Mouse (Mus musculus) hindbrain, postnatal 0 days (tissue): ENCODE results near the gene Nectin1. TPM values are rescaled to one million over a fixed set of nuclear protein-coding genes. Genes with fewer than 3 reads are reported as not detected.

Experiments used
- ATAC-seq: fragments of 200-750 bp; cut with Nextera tagmentation; 2 replicates; pipeline ENCODE4 v1.8.0; 2017; ENCODE audit warnings: mild to moderate bottlenecking, moderate TSS enrichment, moderate library complexity
- DNase-seq: peaks from one replicate; pipeline ENCODE4 v3.0.0-alpha.2; 2015; ENCODE audit warnings: low spot score
- H3K27ac ChIP-seq: fragments of 300-500 bp; sonication (generic); 2 replicates; pipeline ENCODE4 v1.5.1; 2014; ENCODE audit warnings: mild to moderate bottlenecking
- H3K27me3 ChIP-seq: fragments of 300-500 bp; sonication (generic); 2 replicates; pipeline ENCODE4 v1.6.1; 2014; ENCODE audit warnings: low read length, mixed read lengths; ENCODE audit not compliant: insufficient read depth
- H3K36me3 ChIP-seq: fragments of 300-500 bp; sonication (generic); 2 replicates; pipeline ENCODE4 v1.6.1; 2014; ENCODE audit warnings: low read length, mixed read lengths; ENCODE audit not compliant: insufficient read depth
- H3K4me1 ChIP-seq: fragments of 300-500 bp; sonication (generic); 2 replicates; pipeline ENCODE4 v1.6.1; 2014; ENCODE audit warnings: antibody characterized with exemption, low read length, mixed read lengths; ENCODE audit not compliant: insufficient read depth
- H3K4me2 ChIP-seq: fragments of 300-500 bp; sonication (generic); 2 replicates; pipeline ENCODE4 v1.6.1; 2014; ENCODE audit warnings: low read depth, mild to moderate bottlenecking, low read length, moderate library complexity, mixed read lengths
- H3K4me3 ChIP-seq: fragments of 300-500 bp; sonication (generic); 2 replicates; pipeline ENCODE4 v1.5.1; 2014; ENCODE audit warnings: low read length
- H3K9ac ChIP-seq: fragments of 300-500 bp; sonication (generic); replicated peaks from 2 replicates; pipeline ENCODE4 v1.6.1; 2014; ENCODE audit warnings: mild to moderate bottlenecking, low read length, moderate library complexity, mixed read lengths
- H3K9me3 ChIP-seq: fragments of 300-500 bp; sonication (generic); 2 replicates; pipeline ENCODE4 v1.6.1; 2016; ENCODE audit warnings: low read length, mixed read lengths
- CTCF ChIP-seq: IDR thresholded peaks from 2 replicates; pipeline ENCODE4 v1.5.1; 2016; ENCODE audit warnings: antibody characterized with exemption, control low read depth, low read depth
- WGBS: fragments of 180-500 bp; shearing (Covaris S2); extraction: QIAGEN DNeasy Blood & Tissue Kit; methylation state at CpG from one replicate; pipeline ENCODE4 v1.1.7; 2014; 5-methylcytosine and 5-hydroxymethylcytosine counted together
- polyA plus RNA-seq: library from polyadenylated mRNA; unstranded; fragments of >200 nt; fragmentation: Nextera tagmentation; extraction: Ambion mirVana; gene quantifications from 2 replicates; pipeline ENCODE4 v1.2.1, GENCODE M21; 2015
- total RNA-seq: library from RNA; depleted of rRNA; stranded (reverse); fragments of >200 nt; gene quantifications from 2 replicates; pipeline ENCODE4 v1.2.3, GENCODE M21; 2014

Gene Nectin1
- total and polyA plus RNA-seq, 2 experiments from 2014 or later, result 17.1 to 72.8 TPM

DNA sequence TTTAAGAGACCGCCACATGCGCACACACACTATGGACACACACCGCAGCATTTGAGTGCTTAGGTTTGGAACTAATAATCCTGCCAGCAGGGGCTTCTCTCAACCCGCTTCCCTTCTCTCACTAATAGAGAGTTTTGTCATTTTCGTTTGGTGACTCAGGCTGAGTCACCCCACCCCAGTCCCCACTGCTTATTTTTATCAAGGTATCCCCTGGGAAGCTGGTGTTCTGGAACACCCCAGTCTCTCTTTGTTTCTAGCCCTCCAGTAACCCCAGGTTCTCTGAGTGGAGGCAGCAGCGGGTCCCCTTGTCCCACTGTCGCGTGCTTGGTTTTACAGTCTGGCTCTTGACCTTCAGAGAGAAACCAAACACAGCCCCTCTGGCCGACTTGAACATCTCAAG, 48.9 kb downstream of the Nectin1 start:
- 86% methylated on average over 9 of the region's 9 CpGs for WGBS
- H3K27me3 ChIP-seq, result no peaks in the 10 kb centered on the region
- no peak overlapping the region for H3K4me3 ChIP-seq
- H3K4me1 ChIP-seq, result no peaks in the 10 kb centered on the region
- H3K4me2 ChIP-seq, result no peak overlapping the region
- TF ChIP-seq CTCF, result no peak
- H3K9ac ChIP-seq, result no peak overlapping the region
- H3K27ac ChIP-seq, result no peak overlapping the region
- no peaks in the 10 kb centered on the region for H3K9me3 ChIP-seq
- DNase-seq (no peak), ATAC-seq (no peak)
- peaks cover 23% of the 10 kb centered on the region for H3K36me3 ChIP-seq

DNA sequence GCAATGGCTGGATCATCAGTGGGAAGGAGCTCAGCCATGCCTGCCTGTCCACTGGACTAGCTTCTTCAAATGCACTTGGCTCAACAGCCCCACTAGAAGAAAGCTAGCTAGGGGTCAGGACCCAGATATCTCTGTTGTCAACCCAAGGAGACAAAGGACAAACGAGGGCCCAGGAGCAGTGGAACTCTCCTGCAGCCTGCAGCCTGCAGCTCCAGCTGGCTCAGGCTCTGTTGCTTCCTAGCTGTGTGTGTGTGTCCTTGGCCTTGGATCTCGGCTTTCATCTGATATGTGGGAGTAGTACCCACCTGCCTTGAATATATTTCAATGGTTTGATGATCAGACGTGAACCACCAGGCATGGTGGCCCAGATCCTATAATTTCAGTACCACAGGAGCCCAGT, 49.6 kb downstream of the Nectin1 start:
- no peak overlapping the region for H3K4me3 ChIP-seq
- ATAC-seq (no peak), DNase-seq (no peak)
- H3K4me2 ChIP-seq, result no peak overlapping the region
- no peak for TF ChIP-seq CTCF
- no peak overlapping the region for H3K9ac ChIP-seq
- no peaks in the 10 kb centered on the region for H3K27me3 ChIP-seq
- H3K9me3 ChIP-seq, result no peaks in the 10 kb centered on the region
- no peak overlapping the region for H3K27ac ChIP-seq
- no peaks in the 10 kb centered on the region for H3K4me1 ChIP-seq
- 83% methylated on average over 3 of the region's 3 CpGs for WGBS
- H3K36me3 ChIP-seq, result peaks cover 23% of the 10 kb centered on the region

DNA sequence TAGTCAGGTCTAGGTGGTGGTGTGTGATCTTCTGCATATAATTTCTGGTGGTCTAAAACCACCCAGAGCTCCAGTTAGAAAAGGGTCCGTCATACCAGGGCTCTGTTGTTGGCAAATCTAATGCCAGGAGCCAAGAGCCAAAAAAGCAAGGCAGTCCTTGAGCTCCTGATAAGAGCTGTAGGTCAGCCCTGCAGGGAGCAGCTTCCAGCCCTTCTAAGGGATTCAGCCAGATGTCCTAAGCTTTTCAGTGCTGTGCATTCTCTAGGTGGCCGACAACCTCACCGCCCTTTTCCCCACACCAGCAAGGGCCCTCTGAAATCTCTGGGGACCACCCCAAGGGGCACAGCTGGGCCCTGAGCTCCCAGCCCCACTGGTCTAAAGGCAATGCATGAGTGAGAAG, 52.2 kb downstream of the Nectin1 start:
- H3K4me3 ChIP-seq, result no peak overlapping the region

GRCm38 (mm10) chr9:43796841-43797740, 53.3 kb downstream of the Nectin1 start:
- Histone ChIP-seq H3K9ac (no peak overlapping the region), H3K4me2 (no peak overlapping the region), H3K9me3 (no peaks in the 10 kb centered on the region), H3K27me3 (no peaks in the 10 kb centered on the region), H3K4me3 (no peak overlapping the region), H3K4me1 (no peaks in the 10 kb centered on the region), H3K36me3 (peaks cover 22% of the 10 kb centered on the region), H3K27ac (no peak overlapping the region)
- TF ChIP-seq CTCF, result no peak
- DNase-seq (no peak), ATAC-seq (no peak)
- WGBS, result 78% methylated on average over 11 of the region's 11 CpGs

More for the DNA sequence above, 52.2 kb downstream of the Nectin1 start:
- no peak overlapping the region for H3K9ac ChIP-seq
- H3K27ac ChIP-seq, result no peak overlapping the region
- WGBS, result 96% methylated on average over 3 of the region's 3 CpGs
- no peaks in the 10 kb centered on the region for H3K4me1 ChIP-seq
- ATAC-seq, result no peak
- H3K36me3 ChIP-seq, result peaks cover 27% of the 10 kb centered on the region
- no peak for DNase-seq
- H3K27me3 ChIP-seq, result no peaks in the 10 kb centered on the region
- H3K4me2 ChIP-seq, result no peak overlapping the region
- TF ChIP-seq CTCF, result no peak
- H3K9me3 ChIP-seq, result no peaks in the 10 kb centered on the region

- Histone ChIP-seq H3K27me3 (no peaks in the 10 kb centered on the region), H3K9me3 (no peaks in the 10 kb centered on the region), H3K36me3 (peaks cover 16% of the 10 kb centered on the region), H3K4me2 (no peak overlapping the region), H3K27ac (no peak overlapping the region), H3K4me3 (no peak overlapping the region), H3K9ac (no peak overlapping the region), H3K4me1 (no peaks in the 10 kb centered on the region)
- DNase-seq (no peak), ATAC-seq (no peak)
- no peak for TF ChIP-seq CTCF
- 77% methylated on average over 7 of the region's 7 CpGs for WGBS
These were observed 54.0 kb downstream of the Nectin1 start for GRCm38 (mm10) chr9:43797746-43798145.

- WGBS, result 82% methylated on average over 2 of the region's 2 CpGs
- no peak for DNase-seq
These were observed 56.7 kb downstream of the Nectin1 start for GRCm38 (mm10) chr9:43800525-43800924.

DNA sequence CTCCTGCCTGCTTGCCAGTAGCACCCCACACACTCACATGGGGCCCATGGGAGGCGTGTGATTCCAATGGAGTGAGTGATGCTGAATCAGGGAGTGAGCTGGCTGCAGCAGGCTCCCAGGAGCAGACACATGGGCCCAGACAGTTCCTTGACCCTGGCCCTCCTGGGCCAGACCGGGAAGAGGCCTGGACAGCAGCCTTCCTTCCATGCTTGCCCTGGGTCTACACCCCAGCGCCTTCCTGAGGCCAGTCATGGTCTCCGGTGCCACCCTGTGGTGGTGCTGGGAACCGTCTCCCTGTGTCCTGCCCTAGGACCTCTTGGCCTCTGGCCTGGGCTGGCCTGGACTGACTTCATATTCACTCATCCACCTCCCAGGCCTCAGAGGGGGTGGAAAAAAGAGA, 58.1 kb downstream of the Nectin1 start:
- peak; percentile 93 for TF ChIP-seq CTCF
- H3K4me3 ChIP-seq, result no peak overlapping the region
- no peaks in the 10 kb centered on the region for H3K9me3 ChIP-seq
- DNase-seq (peak; percentile 58), ATAC-seq (peak; percentile 60)
- H3K27me3 ChIP-seq, result no peaks in the 10 kb centered on the region
- H3K36me3 ChIP-seq, result peaks cover 8% of the 10 kb centered on the region; the same call in 1 of the 2 replicates
- no peaks in the 10 kb centered on the region for H3K4me1 ChIP-seq
- H3K4me2 ChIP-seq, result no peak overlapping the region
- H3K27ac ChIP-seq, result no peak overlapping the region
- no peak overlapping the region for H3K9ac ChIP-seq
- 36% methylated on average over 5 of the region's 5 CpGs for whole genome bisulfite sequencing

More at GRCm38 (mm10) chr9:43800525-43800924, 56.7 kb downstream of the Nectin1 start:
- TF ChIP-seq CTCF, result no peak
- Histone ChIP-seq H3K4me2 (no peak overlapping the region), H3K27me3 (no peaks in the 10 kb centered on the region), H3K9me3 (no peaks in the 10 kb centered on the region), H3K4me1 (no peaks in the 10 kb centered on the region), H3K27ac (no peak overlapping the region), H3K36me3 (peaks cover 8% of the 10 kb centered on the region; the same call in 1 of the 2 replicates), H3K4me3 (no peak overlapping the region), H3K9ac (no peak overlapping the region)
- ATAC-seq, result no peak
